Mouse (Mus musculus): ENCODE results near the gene Rpl19.
A peak's percentile ranks its signal among the peaks of the same experiment; 100 is the strongest.

The Rpl19 gene

DNA sequence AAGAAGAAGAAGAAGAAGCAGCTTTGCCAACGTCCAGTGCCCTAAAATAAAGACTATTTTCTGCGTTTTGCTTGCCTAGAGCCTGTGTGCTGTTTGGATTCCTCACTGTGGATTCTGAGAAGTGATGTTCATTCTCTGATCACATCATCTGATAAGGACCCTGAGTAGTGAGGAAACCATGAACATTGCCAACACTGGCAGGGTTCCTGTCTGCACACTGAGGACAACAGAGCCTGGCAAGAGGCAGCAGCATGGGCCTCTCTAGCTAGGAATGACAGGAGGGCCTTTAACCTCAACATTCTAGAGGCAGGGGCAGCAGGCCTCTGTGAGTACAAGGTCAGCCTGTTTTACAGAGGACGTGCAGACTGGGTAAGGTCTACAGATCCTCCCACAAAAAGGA, 2.0 kb upstream of the Rpl19 start:
- H3K36me3 ChIP-seq (ENCODE audit: control insufficient read depth, insufficient read depth, low read length, poor library complexity, severe bottlenecking), result no peaks in the 10 kb centered on the region; the same call in 1 of the 2 replicates
- no peaks in the 10 kb centered on the region for H3K27me3 ChIP-seq (ENCODE audit: control insufficient read depth, insufficient read depth, low read length, poor library complexity, severe bottlenecking)
- DNase-seq (ENCODE audit: low read depth, low spot score), result no peak

DNA sequence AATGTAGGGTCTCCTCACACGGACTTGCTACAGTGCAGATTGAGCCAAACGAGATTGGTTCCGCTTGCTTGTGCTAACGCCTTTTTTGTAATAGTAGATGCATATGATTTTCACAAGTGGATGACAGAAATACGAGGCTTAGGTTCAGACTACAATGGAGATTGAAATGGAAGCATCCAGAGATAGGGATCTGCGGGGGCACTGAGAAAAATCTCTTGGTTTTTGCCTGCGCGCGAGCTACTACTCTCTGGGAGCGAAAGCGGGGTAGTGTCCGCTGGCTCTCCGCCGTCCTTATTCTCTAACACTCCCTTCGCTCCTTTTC, 301 bp upstream of the Rpl19 start:
- no peak for DNase-seq (ENCODE audit: low read depth, low spot score)
- H3K36me3 ChIP-seq (ENCODE audit: control insufficient read depth, insufficient read depth, low read length, poor library complexity, severe bottlenecking), result no peaks in the 10 kb centered on the region; the same call in none of the 2 replicates
- no peaks in the 10 kb centered on the region for H3K27me3 ChIP-seq (ENCODE audit: control insufficient read depth, insufficient read depth, low read length, poor library complexity, severe bottlenecking)

DNA sequence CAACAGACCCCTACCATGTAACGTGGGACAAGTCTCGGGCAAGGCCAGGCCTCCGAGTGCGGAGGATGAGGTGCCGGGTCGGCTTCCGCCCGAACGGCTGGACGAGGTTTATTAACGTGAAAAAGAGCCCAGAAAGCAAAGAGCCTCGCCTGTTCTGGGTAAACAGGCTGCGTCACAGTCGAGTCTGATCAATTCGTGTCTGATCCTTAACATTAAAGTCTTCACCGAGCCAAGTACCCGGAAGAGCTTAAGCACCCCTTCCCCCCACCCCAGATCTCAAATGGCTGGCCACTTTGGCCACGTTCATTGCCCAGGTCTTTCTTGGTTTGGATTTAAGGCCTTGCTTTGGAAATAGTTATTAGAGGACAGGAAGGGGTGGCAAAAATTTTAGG, 783 bp downstream of the Rpl19 start:
- Histone ChIP-seq H3K27me3 (ENCODE audit: control insufficient read depth, insufficient read depth, low read length, poor library complexity, severe bottlenecking) (no peaks in the 10 kb centered on the region), H3K36me3 (ENCODE audit: control insufficient read depth, insufficient read depth, low read length, poor library complexity, severe bottlenecking) (no peaks in the 10 kb centered on the region; the same call in none of the 2 replicates)
- no peak for DNase-seq (ENCODE audit: low read depth, low spot score)

DNA sequence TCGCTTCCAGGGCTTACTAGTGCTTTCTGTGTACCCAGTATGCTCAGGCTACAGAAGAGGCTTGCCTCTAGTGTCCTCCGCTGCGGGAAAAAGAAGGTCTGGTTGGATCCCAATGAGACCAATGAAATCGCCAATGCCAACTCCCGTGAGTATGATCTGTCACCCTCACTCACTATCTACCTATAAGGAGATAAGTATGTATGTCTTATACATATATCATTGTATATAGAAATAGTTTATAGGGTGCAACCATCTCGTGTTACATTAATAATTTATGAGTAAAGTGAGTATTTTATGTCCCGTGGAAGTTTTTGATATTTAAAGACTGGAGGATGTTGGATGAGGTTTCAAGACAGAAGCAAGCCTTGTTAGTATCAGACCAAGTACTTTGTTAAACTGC, 1.3 kb downstream of the Rpl19 start:
- no peak for DNase-seq (ENCODE audit: low read depth, low spot score)
- Histone ChIP-seq H3K27me3 (ENCODE audit: control insufficient read depth, insufficient read depth, low read length, poor library complexity, severe bottlenecking) (no peaks in the 10 kb centered on the region), H3K36me3 (ENCODE audit: control insufficient read depth, insufficient read depth, low read length, poor library complexity, severe bottlenecking) (no peaks in the 10 kb centered on the region; the same call in none of the 2 replicates)

DNA sequence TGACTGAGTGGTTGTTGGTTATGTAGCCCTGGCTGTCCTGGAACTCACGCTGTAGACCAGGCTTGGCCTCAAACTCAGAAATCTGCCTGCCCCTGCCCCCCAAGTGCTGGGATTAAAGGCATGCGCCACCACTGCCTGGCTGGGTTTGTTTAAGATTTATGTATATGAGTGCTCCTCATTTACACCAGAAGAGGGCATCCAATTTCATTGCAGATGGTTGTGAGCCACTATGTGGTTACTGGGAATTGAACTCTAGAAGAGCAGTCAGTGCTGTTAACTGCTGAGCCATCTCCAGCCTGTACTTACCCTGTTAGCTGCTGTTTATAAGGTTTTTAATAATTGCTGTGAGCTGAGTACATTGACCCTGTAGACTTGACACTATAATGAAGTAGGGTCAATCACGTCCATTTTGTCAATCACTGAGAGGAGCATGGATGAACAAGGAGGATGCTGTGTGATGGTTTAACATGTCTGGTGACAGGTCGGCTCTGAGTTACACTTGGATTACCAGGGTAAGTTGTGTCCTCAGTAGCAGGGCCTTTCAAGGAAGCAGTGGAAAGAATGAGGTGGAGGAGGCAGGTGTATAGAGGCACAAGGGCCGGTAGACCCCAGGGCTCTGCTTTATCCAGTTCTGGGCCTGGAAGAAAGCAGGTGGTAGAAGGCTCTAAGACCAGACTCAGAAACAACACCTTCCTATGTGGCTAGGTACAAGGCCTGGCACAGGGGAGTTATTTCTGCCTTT, 4.4 kb downstream of the Rpl19 start:
- Histone ChIP-seq H3K27me3 (ENCODE audit: control insufficient read depth, insufficient read depth, low read length, poor library complexity, severe bottlenecking) (no peaks in the 10 kb centered on the region), H3K36me3 (ENCODE audit: control insufficient read depth, insufficient read depth, low read length, poor library complexity, severe bottlenecking) (no peaks in the 10 kb centered on the region; the same call in none of the 2 replicates)
- peak; percentile 49 for DNase-seq (ENCODE audit: low read depth, low spot score)

DNA sequence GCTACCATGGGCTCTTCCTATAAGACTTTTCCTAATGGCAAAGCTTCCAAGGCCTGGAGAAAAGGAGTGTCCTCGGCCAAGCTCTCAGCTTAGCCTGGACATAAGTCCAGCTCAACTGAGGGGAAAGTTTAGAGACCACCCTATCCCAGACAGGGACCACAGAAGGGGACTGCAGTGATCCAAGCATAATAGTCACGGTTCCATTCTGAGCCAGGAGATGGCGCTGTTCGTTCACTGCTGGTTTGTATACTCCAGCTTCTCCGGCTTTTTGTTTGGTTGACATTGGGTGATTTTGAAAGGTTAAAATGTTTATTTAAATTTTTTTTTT, 4.9 kb downstream of the Rpl19 start:
- Histone ChIP-seq H3K36me3 (ENCODE audit: control insufficient read depth, insufficient read depth, low read length, poor library complexity, severe bottlenecking) (no peaks in the 10 kb centered on the region; the same call in none of the 2 replicates), H3K27me3 (ENCODE audit: control insufficient read depth, insufficient read depth, low read length, poor library complexity, severe bottlenecking) (0 out of 2 replicates have a peak, but pooled peaks cover 2% of the 10 kb centered on the region)
- peak; percentile 89 for DNase-seq (ENCODE audit: low read depth, low spot score)

DNA sequence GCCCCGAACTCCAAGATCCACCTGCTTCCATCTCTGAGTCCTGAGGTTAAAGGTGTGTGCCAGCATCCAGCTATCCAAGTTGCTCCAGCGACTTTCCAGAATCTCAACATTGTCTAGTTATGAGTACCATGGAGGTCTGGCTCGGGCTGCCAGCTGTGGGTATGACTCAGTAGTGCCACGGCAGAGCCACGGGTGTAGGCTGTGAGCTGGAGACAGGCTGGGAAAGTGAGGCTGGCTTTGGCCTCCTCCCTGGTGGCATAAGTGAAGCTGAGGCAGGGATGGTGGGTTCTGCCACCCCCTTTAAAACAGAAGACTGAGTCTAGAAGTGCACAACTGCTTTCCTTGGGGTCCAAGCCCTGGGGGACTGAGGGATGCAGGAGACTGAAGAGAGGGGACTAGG, 7.6 kb downstream of the Rpl19 start:
- Histone ChIP-seq H3K27me3 (ENCODE audit: control insufficient read depth, insufficient read depth, low read length, poor library complexity, severe bottlenecking) (peaks cover 2% of the 10 kb centered on the region; the same call in 1 of the 2 replicates), H3K36me3 (ENCODE audit: control insufficient read depth, insufficient read depth, low read length, poor library complexity, severe bottlenecking) (peaks cover 3% of the 10 kb centered on the region; the same call in 1 of the 2 replicates)
- no peak for DNase-seq (ENCODE audit: low read depth, low spot score)

DNA sequence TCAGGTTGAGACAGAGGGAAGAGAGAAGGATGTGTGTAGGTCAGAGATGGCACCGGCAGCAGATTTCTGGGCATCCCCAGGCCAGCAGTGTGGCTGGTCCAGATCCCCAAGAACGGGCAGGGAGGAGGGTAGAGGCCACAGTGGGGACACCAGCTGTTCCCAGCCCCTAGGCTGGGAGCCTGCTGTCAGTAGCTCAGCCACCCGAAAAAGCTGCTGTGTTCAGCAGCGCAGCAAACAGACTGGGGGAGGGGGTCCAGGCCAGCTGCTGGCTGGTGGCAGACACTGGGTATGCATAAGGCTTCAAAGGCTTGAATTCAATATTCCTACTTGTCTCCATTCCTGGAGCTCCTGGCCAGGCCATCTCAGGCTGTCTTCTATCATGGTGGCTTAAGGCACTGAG, 8.3 kb downstream of the Rpl19 start:
- Histone ChIP-seq H3K27me3 (ENCODE audit: control insufficient read depth, insufficient read depth, low read length, poor library complexity, severe bottlenecking) (peaks cover 2% of the 10 kb centered on the region; the same call in 1 of the 2 replicates), H3K36me3 (ENCODE audit: control insufficient read depth, insufficient read depth, low read length, poor library complexity, severe bottlenecking) (peaks cover 3% of the 10 kb centered on the region; the same call in 1 of the 2 replicates)
- no peak for DNase-seq (ENCODE audit: low read depth, low spot score)

DNA sequence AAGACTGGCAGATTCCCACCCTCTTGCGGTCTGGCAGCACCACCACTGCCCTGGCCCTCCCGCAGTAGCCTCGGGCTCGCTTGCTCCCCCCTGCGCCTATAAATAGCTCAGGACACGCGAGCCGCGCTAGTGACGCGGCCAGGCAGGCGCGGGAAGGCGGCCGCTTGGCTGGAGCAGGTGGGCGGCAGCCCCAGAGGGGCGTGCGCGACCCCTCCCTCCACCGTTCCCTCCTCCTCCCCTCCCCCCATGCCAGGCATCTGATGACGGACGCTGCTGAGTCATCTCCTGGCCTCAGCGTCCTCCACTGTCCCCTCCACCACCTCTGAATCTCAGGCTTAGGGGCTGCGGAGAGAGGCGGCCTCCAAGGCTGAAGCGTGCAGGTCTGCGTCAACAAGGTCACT, 9.5 kb downstream of the Rpl19 start:
- Histone ChIP-seq H3K27me3 (ENCODE audit: control insufficient read depth, insufficient read depth, low read length, poor library complexity, severe bottlenecking) (peaks cover 2% of the 10 kb centered on the region; the same call in 1 of the 2 replicates), H3K36me3 (ENCODE audit: control insufficient read depth, insufficient read depth, low read length, poor library complexity, severe bottlenecking) (peaks cover 3% of the 10 kb centered on the region; the same call in 1 of the 2 replicates)
- no peak for DNase-seq (ENCODE audit: low read depth, low spot score)

DNA sequence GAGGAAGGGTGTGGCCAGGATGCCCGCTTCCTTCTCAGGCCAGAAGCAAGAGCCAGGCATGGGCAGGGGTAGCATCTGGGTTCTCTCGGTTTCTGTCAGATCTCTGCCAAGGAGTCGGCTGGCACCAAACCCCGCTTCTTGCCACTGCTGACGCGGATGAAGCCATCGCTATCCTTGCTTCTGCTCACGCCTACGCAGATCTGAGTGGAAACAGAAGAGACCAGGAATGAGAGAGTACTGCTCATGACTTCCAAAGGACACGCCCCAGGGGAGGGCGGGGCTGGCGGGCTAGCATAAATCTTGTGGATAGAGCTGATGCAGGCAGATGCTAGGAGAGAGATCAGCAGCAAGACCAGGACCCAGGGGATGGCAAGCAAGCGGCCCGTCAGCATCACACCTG, 11.4 kb downstream of the Rpl19 start:
- peaks cover 4% of the 10 kb centered on the region; the same call in 1 of the 2 replicates for H3K36me3 ChIP-seq (ENCODE audit: control insufficient read depth, insufficient read depth, low read length, poor library complexity, severe bottlenecking)
- no peak for DNase-seq (ENCODE audit: low read depth, low spot score)
- H3K27me3 ChIP-seq (ENCODE audit: control insufficient read depth, insufficient read depth, low read length, poor library complexity, severe bottlenecking), result peaks cover 2% of the 10 kb centered on the region; the same call in 1 of the 2 replicates

DNA sequence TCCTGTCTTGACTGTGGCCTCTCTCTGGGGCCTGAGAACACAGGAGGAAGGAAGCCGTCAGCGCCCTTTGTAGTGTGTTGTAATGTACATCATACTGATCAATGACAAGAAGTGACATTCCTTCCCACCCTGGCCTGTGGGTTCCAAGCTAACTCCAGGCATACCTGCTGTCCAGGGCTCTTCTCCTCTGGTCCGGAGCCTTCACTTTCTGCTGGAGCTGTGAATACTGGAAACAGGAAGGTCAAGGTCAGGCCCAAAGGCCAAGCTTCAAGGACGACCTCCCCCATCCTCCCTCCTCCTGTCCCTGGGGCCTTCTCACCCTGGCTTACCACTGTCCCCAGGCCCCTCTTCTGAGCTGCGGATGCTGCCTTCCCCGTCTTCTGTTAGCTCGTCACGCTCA, 14.5 kb downstream of the Rpl19 start:
- no peak for DNase-seq (ENCODE audit: low read depth, low spot score)
- Histone ChIP-seq H3K27me3 (ENCODE audit: control insufficient read depth, insufficient read depth, low read length, poor library complexity, severe bottlenecking) (peaks cover 2% of the 10 kb centered on the region; the same call in 1 of the 2 replicates), H3K36me3 (ENCODE audit: control insufficient read depth, insufficient read depth, low read length, poor library complexity, severe bottlenecking) (peaks cover 4% of the 10 kb centered on the region; the same call in 1 of the 2 replicates)

DNA sequence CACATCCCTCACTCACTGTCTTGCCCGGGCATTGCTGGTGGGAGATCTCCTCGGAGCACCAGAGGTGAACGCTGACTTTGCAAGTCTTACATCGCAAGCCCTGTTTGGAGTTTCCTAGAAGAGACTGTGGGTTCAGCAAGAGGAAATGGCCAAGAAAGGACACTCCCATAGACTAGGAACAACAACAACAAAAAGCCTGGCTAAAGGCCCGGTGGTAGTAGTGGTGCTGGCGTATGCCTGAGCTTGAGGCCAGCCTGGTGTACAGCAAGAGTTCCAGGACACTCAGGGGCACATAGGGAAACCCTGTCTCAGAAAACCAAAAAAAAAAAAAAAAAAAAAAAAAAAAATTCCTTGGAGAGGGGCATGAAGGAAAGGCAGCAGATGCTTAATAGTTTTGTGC, 16.2 kb downstream of the Rpl19 start:
- no peaks in the 10 kb centered on the region for H3K27me3 ChIP-seq (ENCODE audit: control insufficient read depth, insufficient read depth, low read length, poor library complexity, severe bottlenecking)
- DNase-seq (ENCODE audit: low read depth, low spot score), result no peak
- H3K36me3 ChIP-seq (ENCODE audit: control insufficient read depth, insufficient read depth, low read length, poor library complexity, severe bottlenecking), result peaks cover 4% of the 10 kb centered on the region; the same call in 1 of the 2 replicates

DNA sequence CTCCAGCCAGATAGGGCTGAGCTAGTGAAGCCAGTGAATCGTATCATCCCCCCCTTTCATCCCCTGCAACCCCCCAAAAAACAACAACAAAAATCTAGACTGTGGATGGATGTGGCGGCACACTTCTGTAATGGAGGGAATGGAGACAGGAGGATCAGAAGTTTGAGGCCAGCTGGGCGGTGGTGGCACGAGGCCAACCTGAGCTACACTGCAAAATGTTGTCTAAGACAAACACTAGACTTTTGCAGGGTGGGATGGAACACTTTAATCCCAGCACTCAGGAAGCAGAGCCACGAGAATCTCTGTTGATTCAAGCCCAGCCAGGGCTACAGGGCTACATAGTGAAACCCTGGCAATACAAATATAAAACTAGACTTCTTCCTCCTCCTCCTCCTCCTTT, 17.6 kb downstream of the Rpl19 start:
- no peak for DNase-seq (ENCODE audit: low read depth, low spot score)
- H3K36me3 ChIP-seq (ENCODE audit: control insufficient read depth, insufficient read depth, low read length, poor library complexity, severe bottlenecking), result peaks cover 1% of the 10 kb centered on the region; the same call in 1 of the 2 replicates

DNA sequence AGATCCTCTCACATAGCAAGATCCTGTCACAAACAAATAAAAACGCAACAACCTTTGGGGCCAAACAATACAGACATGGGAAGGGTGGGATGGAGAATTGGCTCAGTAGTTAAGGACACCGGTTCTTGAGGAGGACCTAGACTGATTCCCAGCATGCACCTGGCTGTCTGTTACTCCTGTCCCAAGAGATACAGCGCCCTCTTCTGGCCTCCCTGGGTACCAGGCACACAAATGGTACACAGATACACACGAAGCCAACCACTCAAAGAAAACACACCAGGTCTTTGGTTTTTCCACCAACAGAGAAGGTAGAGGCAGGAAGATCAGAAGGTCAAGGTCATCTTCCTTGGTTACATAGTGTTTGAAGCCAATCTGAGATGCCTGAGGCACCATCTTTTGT, 19.1 kb downstream of the Rpl19 start:
- Histone ChIP-seq H3K36me3 (ENCODE audit: control insufficient read depth, insufficient read depth, low read length, poor library complexity, severe bottlenecking) (peaks cover 1% of the 10 kb centered on the region; the same call in 1 of the 2 replicates), H3K27me3 (ENCODE audit: control insufficient read depth, insufficient read depth, low read length, poor library complexity, severe bottlenecking) (no peaks in the 10 kb centered on the region)
- no peak for DNase-seq (ENCODE audit: low read depth, low spot score)

More for the DNA sequence above, 17.6 kb downstream of the Rpl19 start:
- no peaks in the 10 kb centered on the region for H3K27me3 ChIP-seq (ENCODE audit: control insufficient read depth, insufficient read depth, low read length, poor library complexity, severe bottlenecking)

DNA sequence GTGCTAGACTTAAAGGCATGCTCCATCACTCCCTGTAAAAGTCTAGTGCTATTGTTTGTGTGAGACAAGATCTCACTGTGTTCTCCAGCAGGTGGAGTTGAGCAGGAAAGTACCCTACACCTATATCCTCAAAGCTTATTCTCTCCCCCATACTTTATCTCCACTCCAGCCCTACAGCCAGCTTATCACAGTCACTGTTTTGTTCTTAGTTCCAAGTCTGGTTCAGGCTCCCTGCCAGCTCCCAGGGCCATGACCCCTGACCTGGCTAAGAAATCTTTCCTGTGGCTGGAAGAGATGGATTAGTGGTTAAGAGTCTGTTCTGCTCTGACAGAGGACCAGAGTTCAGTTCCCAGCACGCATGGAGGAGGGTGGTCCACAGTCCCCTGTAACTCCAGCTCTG, 20.0 kb downstream of the Rpl19 start:
- Histone ChIP-seq H3K27me3 (ENCODE audit: control insufficient read depth, insufficient read depth, low read length, poor library complexity, severe bottlenecking) (no peaks in the 10 kb centered on the region), H3K36me3 (ENCODE audit: control insufficient read depth, insufficient read depth, low read length, poor library complexity, severe bottlenecking) (peaks cover 1% of the 10 kb centered on the region; the same call in 1 of the 2 replicates)
- DNase-seq (ENCODE audit: low read depth, low spot score), result no peak

DNA sequence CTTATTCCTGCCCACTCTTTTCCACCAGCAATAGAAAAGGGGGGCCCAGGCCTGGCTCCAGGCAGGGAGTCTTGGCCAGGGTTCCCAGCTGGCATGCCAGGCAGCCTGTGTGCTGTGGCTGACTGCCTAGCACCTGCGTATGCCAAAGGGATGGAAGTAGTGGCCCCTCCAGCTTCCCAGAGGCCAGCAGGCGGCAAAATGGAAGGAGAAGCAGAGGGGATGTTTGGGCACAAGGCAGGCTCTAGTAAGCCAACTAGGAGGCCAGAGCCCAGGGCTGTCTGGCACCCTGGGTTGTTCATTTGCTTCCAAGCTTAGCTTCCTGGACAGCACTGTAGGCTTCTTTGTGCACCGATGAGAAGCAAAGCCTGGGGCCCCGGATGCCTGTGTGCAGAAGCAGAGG, 21.2 kb downstream of the Rpl19 start:
- no peaks in the 10 kb centered on the region for H3K27me3 ChIP-seq (ENCODE audit: control insufficient read depth, insufficient read depth, low read length, poor library complexity, severe bottlenecking)
- no peak for DNase-seq (ENCODE audit: low read depth, low spot score)

More for the DNA sequence above, 21.2 kb downstream of the Rpl19 start:
- H3K36me3 ChIP-seq (ENCODE audit: control insufficient read depth, insufficient read depth, low read length, poor library complexity, severe bottlenecking), result no peaks in the 10 kb centered on the region

Data from splenic B cell, adult 2 months (primary cell).